Mouse (Mus musculus) testis, adult 2 months (tissue): ENCODE results near the gene Gpat3. TPM values are rescaled to one million over a fixed set of nuclear protein-coding genes. Genes with fewer than 3 reads are reported as not detected.

Source experiments
- H3K27ac ChIP-seq: fragments of 200-500 bp; 2 replicates; pipeline ENCODE4 v1.5.1; 2012; ENCODE audit warnings: low read depth, low read length; ENCODE audit not compliant: control insufficient read depth, insufficient read depth
- H3K27me3 ChIP-seq: fragments of 200-500 bp; 2 replicates; pipeline ENCODE4 v1.6.1; 2012; ENCODE audit warnings: mild to moderate bottlenecking, low read length, moderate library complexity; ENCODE audit not compliant: control insufficient read depth, insufficient read depth
- H3K36me3 ChIP-seq: fragments of 200-500 bp; 2 replicates; pipeline ENCODE4 v1.6.1; 2012; ENCODE audit warnings: mild to moderate bottlenecking, low read length; ENCODE audit not compliant: control insufficient read depth, insufficient read depth
- H3K4me1 ChIP-seq: fragments of 200-500 bp; 2 replicates; pipeline ENCODE4 v1.6.1; 2012; ENCODE audit warnings: low read length; ENCODE audit not compliant: control insufficient read depth, insufficient read depth
- H3K4me3 ChIP-seq: fragments of 200-500 bp; 2 replicates; pipeline ENCODE4 v1.5.1; 2012; ENCODE audit warnings: low read depth, mild to moderate bottlenecking, low read length, moderate library complexity, mixed read lengths; ENCODE audit not compliant: control insufficient read depth
- CTCF ChIP-seq: fragments of 200-500 bp; IDR thresholded peaks from 2 replicates; pipeline ENCODE4 v1.5.1; 2012; ENCODE audit warnings: low read depth, mild to moderate bottlenecking, inconsistent platforms, low read length, moderate library complexity; ENCODE audit not compliant: control insufficient read depth, insufficient read depth, insufficient replicate concordance
- POLR2A ChIP-seq: fragments of 200-500 bp; IDR thresholded peaks from 2 replicates; pipeline ENCODE4 v1.6.1; 2012; ENCODE audit warnings: low read depth, mild to moderate bottlenecking, inconsistent platforms, low read length, moderate library complexity; ENCODE audit not compliant: control insufficient read depth
- polyA plus RNA-seq: library from polyadenylated mRNA; depleted of rRNA; stranded (reverse); fragments of >200 nt; gene quantifications from 2 replicates; pipeline ENCODE4 v1.2.3, GENCODE M21; 2012

Gpat3 gene
- polyA plus RNA-seq, 1 experiment, result 26.8 TPM

DNA sequence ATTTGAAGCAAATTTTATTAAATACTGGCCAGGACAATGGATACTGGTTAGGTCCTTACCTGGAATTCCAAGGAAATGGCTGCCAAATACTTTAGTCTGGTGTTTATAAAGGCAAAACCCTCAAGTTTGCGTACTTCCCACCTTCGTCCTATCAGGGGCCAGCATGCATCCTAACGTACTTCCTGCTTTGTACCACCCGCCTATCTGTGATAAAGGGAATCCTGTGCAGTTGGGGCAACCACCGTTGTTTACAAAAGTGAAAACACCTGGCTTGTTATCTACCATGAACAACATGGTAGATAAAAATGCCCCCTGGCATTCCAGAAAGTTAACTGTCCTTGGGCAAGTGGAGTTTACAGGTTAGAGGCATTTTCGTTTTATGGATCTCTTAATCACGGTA lies 63.0 kb downstream of the Gpat3 start:
- no peak overlapping the region for H3K4me3 ChIP-seq
- H3K27ac ChIP-seq, result no peak overlapping the region
- peaks cover 6% of the 10 kb centered on the region; the same call in 1 of the 2 replicates for H3K4me1 ChIP-seq
- no peaks in the 10 kb centered on the region for H3K36me3 ChIP-seq
- H3K27me3 ChIP-seq, result no peaks in the 10 kb centered on the region
- no peak for TF ChIP-seq CTCF

DNA sequence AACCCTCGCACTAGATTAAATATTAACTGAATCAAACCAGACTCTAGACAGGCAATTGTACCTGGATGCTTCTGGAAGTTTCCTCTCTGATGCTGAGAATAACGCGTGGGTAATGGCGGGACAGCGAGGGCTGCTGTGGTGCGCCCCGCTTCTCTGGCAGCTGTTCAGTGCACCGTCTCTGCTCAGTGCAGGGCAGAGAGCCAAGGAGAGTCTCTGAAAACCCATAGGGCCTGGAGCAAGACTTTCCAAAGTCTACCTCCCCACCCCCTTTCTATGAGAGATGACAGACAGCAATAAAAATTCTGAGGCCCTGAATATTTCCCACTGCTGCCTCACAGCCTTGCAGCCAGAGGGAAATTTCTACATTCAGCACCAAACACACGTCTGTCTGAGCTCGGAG lies 63.4 kb downstream of the Gpat3 start:
- TF ChIP-seq POLR2A (no peak), CTCF (no peak)

DNA sequence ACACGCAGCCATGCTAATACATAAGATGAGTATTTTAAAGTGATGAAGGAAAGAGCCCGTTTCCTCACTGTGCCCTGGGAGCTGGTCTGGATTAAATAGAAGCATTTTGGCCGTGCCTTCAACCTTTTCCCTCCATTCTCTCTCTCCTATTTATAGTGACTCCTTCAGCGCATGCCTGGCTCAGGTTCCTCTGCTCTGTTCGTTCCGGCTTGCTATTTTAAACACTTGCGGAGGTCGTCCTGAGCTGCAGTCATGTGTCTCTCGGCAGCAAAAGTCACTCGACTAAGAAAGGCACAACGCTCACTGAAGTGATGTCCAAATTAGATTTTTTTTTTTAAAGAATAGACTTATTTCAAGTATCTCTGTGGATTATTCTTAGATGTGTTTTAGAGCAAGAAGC lies 64.2 kb downstream of the Gpat3 start:
- TF ChIP-seq CTCF (no peak), POLR2A (no peak)
- Histone ChIP-seq H3K4me1 (peaks cover 6% of the 10 kb centered on the region; the same call in 1 of the 2 replicates), H3K4me3 (no peak overlapping the region), H3K36me3 (no peaks in the 10 kb centered on the region), H3K27me3 (no peaks in the 10 kb centered on the region), H3K27ac (no peak overlapping the region)

More for the DNA sequence above, 63.4 kb downstream of the Gpat3 start:
- Histone ChIP-seq H3K27me3 (no peaks in the 10 kb centered on the region), H3K4me3 (no peak overlapping the region), H3K27ac (no peak overlapping the region), H3K36me3 (no peaks in the 10 kb centered on the region), H3K4me1 (peaks cover 6% of the 10 kb centered on the region; the same call in 1 of the 2 replicates)

DNA sequence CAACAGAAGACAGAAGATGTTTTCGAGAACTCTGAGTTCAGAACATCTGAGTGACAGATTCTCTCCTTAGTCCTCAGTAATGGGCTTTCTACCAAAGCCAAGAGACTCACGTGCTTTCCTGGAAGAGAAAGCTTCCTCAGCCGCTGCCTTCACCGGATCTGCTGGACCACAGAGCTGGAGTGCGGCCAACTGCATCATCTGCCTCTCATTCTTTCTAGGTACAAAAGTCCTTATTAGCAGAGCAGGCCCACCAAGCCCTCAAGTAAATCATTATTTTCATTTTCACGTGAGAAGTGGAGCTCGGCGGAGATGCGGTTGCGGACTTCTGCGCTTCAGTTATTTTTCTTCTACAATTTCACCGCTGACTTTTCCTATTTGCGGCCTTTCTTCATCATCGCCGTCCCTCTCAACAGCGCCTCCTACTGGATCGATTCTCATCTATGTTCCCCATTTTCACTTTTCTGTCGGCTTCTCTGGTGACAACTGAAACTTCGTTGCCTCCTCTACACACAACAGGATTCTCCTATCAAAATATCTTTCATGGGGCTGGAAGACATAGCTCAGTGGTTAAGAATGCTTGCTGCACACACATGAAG lies 66.1 kb downstream of the Gpat3 start:
- peak overlapping the region; percentile 10 for H3K4me3 ChIP-seq
- H3K36me3 ChIP-seq, result no peaks in the 10 kb centered on the region
- H3K4me1 ChIP-seq, result peaks cover 6% of the 10 kb centered on the region; the same call in 1 of the 2 replicates
- H3K27me3 ChIP-seq, result no peaks in the 10 kb centered on the region
- TF ChIP-seq POLR2A, result no peak
- TF ChIP-seq CTCF, result no peak
- H3K27ac ChIP-seq, result no peak overlapping the region

DNA sequence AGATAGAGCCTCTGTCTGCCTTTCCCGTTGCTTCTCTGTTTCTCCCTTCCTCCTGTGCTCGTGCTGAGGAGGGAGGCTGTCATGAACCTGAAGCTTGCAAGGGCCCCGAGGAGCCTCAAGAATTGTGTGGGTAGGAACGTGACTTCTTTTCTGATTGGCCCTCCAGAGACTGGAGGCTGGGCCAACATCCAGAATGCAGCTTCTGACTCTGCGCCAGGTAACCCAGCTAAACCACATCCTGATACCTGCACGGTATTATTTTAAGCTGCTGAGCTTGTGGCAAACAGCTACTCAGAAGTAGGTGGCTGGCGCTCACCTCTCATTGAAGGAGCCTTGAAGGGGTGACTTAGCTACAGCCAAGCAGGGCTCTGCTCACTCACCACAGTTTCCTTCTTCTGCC lies 66.9 kb downstream of the Gpat3 start:
- TF ChIP-seq CTCF (no peak), POLR2A (no peak)
- Histone ChIP-seq H3K4me1 (peaks cover 6% of the 10 kb centered on the region; the same call in 1 of the 2 replicates), H3K27me3 (no peaks in the 10 kb centered on the region), H3K36me3 (no peaks in the 10 kb centered on the region), H3K27ac (no peak overlapping the region), H3K4me3 (peak overlapping the region; percentile 14)

DNA sequence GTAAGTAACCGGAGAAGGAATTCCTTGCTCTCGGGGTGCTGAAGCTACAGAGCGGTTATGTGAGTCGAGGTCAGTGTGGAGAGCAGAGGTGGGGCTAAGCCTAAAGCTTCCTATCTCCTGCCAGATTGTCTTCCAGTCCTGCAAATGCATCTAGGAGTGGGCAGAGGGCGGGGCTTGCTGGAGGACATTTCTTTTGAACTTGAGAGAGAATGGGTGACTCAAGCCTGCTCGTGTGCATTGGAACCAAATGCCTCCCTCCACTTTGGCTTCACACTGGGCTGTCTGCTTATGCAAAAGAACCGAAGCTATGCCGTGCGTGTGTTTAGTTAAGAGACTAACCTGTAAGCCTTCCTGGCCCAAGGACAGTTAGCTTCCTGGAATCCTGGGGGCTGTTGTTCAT lies 67.8 kb downstream of the Gpat3 start:
- Histone ChIP-seq H3K27me3 (no peaks in the 10 kb centered on the region), H3K4me1 (peaks cover 6% of the 10 kb centered on the region; the same call in 1 of the 2 replicates), H3K27ac (no peak overlapping the region), H3K36me3 (no peaks in the 10 kb centered on the region), H3K4me3 (peak overlapping the region; percentile 57)
- TF ChIP-seq CTCF (no peak), POLR2A (no peak)

DNA sequence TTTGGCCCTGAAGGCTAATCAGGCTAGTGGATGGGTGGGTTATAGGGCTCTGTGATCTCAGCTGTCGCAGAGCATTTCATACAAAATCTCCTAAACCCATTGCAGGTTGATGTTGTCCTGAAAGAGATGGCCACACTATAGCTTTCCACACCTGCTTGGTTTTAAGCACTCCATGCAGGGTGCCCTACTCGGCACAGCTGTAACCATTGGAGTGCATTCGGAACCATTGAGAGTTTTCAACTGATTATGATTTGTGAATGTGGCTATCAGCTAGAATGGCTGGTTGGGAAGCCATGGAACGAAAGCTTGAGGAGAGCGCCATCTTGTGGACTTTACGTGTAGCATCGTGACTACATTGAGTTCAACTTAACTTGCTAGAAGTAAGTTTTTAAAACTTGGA lies 69.5 kb downstream of the Gpat3 start:
- Histone ChIP-seq H3K27ac (no peak overlapping the region), H3K27me3 (no peaks in the 10 kb centered on the region), H3K36me3 (no peaks in the 10 kb centered on the region), H3K4me1 (peaks cover 6% of the 10 kb centered on the region; the same call in 1 of the 2 replicates), H3K4me3 (no peak overlapping the region)
- TF ChIP-seq CTCF, result no peak
- TF ChIP-seq POLR2A, result no peak

DNA sequence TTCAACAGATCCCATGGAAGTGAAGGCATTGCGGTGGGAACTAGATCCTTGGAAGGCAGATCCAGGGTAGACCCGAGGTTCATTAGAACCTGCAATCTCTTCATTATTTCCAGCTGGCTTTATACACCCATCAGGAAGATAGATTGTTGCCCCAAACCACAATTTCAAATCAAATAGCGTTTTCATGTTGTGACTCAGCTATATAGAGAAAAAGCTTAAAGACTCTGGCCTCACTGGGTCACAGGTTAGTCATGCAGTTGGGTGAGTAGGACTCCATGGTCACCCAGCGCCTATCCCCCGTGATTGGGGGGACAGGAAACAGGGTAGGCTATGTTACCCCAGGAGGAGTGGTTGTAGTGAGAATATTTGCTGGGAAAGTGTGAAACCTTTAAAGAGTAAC lies 69.9 kb downstream of the Gpat3 start:
- H3K36me3 ChIP-seq, result no peaks in the 10 kb centered on the region
- peaks cover 6% of the 10 kb centered on the region; the same call in 1 of the 2 replicates for H3K4me1 ChIP-seq
- H3K4me3 ChIP-seq, result no peak overlapping the region
- TF ChIP-seq POLR2A (no peak), CTCF (no peak)
- H3K27ac ChIP-seq, result no peak overlapping the region
- H3K27me3 ChIP-seq, result no peaks in the 10 kb centered on the region
